Mouse (Mus musculus) right cerebral cortex, postnatal 14 days (tissue): ENCODE results near the gene Ackr1.

Experiments used
- DNase-seq: peaks from one replicate; pipeline ENCODE4 v3.0.0; 2022

Ackr1 gene

DNA sequence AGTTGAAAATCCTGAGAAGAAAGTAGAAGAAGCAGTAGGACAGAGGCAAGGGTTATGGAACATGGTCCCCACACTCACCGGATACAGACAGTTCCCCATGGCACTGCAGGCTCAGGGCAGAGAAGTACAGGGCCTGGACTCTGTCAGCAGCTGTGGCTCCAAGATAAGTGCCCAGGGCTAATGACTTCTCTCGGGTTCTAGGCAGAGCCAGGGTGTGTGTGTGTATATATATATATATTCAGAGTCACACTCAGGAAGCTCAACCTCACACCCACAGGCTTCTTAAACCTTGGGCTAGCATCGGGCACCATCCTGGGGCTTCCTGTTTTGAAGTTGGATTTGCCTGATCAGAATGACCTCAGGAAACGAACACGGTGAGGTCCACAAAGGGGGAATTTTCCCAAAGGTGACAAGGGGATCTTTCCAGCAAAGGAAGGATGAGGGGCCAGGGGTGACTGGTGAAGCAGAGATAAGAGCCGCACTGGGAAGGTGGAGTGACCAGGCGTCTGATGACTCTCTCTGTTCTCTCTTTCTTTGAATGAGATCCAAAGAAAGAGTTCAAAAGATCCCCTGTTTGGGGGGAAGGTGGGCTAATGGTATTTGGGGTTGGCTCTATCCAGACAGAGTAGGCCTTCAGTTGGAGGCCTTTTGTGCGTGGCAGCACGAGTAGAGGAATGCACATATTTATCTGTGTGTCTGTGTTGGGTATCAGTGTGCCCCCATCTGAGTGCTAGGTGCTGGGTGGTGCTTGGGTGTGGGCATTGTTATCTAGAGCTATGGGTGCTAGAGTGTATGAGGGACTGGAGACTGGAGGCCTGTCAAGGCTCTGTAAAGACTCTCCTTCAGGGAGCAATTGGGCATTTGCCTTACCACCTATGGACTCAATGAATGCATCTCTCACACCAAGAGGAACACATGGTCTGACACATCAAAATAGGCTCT is at the start of gene Ackr1:
TSS of gene Ackr1 (minus strand) at position 439 of the 942 bp plus-strand sequence.
- no peak for DNase-seq

DNA sequence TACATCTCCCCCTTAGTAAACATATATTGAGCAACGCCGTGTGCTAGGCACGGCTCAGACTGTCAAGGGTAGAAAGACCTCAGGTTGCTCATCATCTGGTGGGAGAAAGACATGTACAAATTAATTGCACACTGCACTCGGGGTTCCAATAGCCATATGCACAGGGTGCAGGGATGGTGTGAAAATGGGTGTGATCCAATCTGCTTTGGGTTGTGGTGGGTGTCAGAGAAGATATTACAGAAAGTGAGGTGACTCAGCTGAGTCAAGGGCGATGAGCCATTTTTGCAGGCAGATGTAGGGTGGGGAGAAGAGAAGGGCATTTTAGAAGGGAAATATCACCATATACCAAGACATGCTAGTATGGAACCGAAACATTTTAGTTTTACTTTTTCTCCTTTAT is 47.9 kb upstream of the Ackr1 start:
- DNase-seq: no peak

DNA sequence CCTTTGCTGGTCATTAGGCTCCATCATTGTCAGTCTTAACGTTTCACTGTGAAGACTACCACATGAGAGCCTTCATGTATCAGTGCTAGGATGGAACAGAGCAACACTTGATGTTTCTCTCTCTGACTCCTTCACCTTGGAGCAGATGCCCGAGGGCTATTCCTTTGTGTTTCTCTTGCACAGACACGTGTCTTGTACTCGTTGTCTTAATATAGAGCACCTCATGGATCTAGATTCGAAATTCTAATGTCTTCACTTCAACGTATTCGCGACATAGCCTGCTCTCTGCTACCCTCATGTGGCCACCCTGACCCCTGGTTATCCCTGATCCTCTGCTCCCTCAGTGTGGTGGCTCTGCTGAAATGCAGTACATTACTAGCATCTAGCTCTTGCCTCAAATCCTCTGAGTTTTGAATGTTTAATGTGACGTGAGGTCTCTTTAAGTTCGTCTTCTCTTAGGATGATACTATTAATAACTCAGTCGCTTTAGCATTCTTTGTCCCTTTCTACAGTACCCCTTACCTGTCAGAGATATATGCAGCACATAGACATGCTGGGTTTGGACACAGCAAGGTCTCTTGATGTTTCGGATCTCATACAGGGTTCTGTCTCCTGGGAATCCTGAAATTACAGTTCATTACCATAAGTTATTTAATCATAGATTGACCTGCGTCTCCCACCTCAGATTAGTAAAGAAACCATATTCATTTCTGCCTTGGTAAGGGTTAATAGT is 44.0 kb upstream of the Ackr1 start:
- DNase-seq: peak; percentile 84

DNA sequence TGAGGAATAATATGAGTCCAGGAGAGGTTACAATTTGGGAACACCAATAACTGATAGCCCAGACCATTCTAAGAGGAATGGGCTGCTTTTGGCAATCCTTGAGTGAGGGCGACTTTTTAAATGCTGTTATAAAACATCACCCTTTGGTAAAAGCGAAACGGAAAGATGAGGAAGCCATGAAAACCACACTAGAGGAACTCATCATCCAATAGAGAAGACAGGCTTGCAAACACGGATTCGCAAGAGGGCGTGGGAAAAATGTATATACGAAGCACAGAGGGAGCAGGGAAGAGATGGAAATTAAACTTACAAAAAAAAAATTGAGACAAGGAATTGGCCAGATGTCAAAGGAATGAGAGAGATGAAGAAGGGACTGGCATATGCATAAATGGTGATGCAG is 40.5 kb upstream of the Ackr1 start:
- DNase-seq: no peak

DNA sequence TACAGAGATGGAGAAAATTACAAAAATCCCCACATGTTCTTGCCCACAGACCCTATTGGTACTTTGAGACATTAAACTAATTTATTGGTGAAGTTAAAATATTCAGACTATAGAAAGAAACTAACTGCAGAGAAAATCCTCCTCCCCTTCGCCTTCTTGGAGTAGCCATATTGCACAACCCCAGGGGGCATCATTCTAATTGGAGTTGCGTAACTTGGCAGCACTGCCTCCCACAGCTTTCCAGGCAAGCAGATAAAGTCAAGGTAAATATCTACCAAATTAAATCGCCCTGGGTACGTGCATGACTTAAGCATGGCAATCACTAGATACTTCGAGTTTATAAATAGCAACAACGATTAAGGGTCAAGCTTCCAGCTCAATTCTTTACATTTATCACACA is 38.0 kb upstream of the Ackr1 start:
- DNase-seq: no peak

DNA sequence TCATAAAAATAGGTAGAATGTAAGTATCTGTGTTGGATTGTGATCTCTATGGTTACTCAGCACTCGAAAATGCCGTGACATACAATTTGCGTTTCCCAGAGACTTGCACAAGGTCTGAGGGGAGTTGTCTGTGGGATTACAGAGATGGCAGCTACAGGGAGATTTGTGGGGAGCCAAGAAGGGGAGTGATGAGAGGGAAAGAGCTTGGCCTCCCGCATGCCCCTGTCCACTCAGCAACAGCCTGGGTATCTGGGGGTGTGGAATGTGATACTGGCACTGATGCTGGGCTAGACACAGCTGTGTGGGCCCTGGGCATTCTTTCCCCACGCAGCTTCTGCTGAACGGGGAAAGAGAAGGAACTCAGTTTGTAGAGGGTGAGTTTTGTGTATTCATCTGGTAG is 36.9 kb upstream of the Ackr1 start:
- DNase-seq: no peak

DNA sequence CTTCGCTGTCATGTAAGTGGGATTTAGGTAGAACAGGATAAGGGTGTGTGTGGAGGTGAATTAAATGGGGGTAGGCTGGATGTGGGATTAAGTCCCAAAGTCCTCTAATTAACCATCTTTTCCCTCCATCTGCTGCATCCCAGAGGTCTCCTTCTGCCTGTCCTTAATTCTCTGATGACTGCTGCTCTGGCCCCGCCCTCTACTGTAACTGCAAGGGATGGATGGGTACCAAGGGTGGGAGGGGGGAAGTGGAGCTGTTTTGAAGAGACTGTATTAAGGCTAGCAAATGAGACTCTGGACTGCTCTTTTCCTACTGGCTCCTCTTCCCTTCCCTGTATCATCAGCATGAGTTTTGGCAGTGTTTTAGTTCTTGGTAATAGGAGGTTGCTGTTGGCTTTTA is 36.1 kb upstream of the Ackr1 start:
- DNase-seq: no peak

DNA sequence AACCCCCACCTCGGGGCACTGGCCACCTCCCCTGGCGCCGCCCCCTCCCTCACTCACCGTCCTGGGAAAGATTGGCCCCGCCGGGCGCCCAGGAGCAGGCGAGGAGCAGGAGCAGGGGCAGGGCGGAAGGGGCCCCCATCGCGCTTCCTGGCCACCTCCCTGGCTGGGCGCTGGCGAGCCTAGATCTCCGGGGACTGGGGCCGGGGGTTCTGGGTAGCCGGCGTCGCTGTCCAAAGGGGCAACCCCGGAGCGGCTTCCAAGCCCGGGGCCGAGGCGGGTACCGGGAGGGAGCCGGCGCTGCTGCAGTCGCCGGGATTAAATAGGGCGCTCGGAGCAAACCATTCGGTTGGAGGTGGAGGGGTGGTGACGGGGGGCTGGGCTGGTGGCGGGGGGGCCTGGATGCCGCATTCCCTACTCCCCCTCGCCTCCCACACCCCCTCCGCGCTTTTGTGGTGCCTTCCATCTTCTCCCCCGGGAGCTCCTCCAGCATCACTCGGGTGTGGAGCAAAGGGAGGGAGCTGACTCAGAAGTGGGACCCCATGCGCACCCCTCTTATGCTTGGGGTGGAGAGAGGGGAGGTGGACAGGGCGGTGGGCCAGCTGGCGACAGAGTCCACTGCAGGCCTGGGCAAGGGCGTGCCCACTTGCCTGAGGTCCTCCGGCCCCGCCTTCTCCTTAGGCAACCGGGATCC is 34.0 kb upstream of the Ackr1 start, which contains the start of gene Cadm3:
TSS of gene Cadm3 (minus strand) at position 340 of the 691 bp plus-strand sequence.
- DNase-seq: peak; percentile 85

DNA sequence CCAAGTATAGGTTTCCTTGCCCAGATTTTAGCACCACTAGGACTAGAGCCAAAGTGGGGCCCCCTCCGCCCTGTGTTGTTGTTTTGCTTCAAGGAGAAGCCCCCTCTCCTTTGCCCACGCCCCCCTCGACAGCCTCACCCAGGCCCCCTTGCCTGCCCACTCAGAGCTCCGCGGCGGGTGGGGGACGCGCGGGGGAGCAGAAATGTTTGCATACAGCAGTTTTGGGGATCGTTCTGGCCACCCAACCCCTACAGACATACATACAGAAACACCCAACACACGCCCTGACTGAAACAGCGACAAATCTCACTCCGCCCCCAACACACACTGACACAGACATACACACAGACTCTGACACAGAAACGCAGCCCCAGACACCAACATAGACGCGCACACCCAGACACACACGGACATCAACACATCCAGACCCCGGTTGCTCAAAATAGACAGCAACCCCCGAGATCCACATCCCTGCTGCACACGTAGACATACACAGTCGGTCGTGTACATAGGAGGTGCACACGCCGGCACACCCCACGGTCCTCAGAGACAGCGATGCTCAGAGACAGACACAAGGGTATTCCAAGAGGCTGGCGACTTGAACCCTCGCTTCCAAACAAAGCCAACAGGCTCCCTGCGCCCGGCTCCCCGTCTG is 33.3 kb upstream of the Ackr1 start:
- DNase-seq: no peak

DNA sequence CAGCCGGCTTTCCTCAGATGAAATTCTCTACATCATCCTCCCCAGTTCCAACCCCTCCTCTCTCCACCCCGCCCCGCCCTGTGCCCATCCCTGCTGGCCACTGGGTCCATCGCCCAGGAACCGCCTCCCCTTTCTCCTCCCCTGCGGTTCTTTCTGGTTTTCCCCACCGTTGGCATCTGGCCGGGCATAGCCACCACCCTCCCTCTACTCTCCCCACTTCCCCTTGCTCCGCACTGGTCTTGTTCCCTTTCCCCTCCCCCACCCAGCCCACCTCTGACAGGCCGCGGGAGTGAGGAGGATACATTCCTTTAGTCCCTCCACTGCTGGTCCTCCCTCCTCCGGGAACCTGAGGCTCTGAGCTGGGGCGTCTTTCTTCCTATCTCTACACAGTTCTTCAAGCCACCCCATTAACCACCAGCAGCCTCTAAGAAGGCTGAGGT is 32.4 kb upstream of the Ackr1 start:
- DNase-seq: peak; percentile 39

DNA sequence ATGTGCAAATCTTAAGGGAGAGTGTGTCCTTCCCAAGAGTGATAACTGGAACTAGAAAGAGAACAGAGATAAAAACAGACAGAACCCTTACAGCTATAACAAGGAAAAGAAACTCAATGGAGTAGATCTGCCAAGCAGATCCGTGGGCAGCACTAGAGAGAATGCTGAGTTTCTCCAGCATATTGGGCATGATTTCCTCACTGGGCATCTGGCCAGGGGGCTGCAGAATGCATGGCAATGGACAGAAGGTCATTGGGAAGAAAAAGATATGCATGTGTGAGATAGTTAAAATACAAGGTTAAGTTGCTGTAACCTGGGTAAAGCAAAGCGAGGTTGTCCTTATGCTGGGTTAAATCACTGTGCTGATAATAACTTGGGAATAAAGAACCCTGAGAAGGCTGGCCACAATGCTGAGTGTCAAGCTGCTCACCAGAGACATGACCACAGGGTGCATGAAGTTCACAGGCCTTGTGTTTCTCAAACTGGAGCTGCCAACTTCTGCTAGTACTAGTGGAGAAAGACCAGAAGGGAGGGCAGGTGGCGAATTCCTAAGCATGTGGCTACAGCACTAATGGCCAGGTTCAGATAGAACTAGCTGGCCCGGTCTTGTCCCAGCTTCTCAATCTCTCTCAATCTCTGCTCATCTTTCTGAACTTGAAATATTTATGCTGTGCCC is 30.7 kb upstream of the Ackr1 start:
- DNase-seq: peak; percentile 31

DNA sequence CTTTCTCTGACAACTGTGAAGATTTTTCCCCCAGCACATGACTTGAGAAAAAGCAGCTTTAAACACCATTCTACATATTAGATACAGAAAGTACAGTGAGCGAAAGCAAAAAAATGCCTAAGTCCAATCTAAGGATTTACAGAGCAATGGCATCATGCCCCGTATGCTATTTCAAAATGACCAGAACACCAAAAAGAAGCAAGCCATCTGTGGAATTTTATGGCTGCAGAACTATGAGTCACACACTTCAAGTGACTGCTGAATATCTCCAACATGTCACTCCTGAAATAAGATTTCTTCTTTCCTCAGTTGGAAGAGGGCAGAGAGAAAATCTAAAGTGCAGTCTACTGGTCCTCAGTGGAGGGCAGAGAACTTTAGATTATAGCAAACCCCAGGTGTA is 29.9 kb upstream of the Ackr1 start:
- no peak for DNase-seq

DNA sequence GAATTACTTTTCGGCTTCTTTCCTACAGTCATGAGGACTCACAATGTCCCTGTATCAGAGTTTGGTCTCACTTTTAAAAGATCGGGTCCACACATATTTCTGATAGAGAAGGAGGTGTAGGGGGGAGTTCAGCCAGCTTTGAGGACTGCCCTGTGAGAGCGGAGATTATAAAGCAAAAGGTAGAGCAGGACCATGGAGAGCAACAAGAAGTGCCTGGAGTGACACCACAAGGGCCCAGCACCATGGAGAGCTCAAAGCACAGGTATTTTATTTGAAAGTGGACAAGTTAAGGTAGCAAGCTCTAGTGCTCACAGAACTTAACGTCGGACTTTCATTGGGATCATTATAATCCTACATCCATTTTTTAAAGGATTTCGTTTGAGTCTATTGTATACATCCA is 28.1 kb upstream of the Ackr1 start:
- DNase-seq: no peak

DNA sequence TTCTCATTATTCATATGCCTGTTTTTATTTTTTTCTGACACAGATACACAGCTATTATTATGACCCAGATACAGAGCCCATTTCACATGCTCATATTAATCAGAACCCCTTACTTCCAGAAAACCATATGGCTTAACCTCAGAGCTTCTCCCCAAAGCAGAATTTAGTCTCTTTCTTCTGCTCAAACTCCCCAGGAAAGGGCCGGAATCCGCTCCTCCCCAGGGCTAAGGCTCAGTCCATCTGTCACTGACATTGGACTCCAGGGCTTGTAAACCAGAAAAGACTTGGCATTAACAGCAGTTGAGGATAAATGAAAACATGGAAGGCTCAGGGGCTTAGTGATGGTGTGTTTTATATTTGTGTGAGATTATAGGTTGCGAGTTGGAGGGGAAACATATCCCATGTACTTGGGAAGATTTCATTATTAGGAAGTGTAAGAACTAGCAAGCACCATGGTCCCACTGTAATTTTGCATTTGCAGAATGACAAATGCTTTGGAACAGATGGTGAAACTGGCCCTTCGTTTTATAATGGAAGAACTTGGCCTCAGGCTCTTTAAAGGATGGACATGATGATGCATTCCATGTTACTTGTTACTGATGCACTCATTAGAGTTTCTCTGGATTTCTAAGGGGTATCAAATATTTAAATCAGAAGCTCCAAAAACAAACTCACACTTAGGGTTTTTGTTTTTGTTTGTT is 26.2 kb upstream of the Ackr1 start:
- no peak for DNase-seq

DNA sequence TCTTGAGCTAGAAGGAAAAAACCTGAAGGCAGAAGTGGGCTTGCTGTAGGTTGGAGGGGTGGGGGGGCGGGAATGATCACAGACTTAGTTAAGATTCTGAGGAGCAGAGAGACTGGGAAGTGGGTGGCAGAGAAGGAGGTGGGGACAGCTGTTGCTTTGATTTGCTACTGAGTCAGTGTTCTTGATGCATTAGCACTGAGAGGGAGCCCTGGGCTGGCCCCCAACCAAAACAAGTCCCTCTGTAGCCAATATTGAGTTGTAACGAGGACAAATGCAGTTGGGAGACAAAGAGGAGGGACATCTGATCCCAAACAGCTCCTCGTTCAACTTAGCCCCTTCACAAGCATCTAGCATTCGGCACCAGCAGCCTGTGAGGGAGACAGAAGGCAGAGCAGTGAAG is 24.2 kb upstream of the Ackr1 start:
- peak; percentile 33 for DNase-seq

DNA sequence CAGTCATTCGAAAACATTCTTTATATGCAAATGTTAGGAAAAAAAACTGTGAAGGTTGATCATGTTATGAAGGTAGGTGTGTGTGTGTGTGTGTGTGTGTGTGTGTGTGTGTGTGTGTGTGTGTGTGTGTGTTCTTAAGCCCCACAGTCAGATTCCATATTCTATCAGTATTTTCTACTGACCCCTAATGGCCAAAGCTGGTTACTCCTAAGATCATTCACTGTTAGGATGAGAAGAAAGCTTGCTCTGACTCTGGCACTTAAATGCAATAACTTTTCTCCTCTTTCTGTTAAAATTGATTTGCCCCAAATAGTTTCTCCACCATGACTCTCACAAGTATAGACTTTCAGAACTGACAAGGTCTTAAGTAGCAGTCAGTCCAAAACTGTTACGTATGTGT is 23.1 kb upstream of the Ackr1 start:
- no peak for DNase-seq

DNA sequence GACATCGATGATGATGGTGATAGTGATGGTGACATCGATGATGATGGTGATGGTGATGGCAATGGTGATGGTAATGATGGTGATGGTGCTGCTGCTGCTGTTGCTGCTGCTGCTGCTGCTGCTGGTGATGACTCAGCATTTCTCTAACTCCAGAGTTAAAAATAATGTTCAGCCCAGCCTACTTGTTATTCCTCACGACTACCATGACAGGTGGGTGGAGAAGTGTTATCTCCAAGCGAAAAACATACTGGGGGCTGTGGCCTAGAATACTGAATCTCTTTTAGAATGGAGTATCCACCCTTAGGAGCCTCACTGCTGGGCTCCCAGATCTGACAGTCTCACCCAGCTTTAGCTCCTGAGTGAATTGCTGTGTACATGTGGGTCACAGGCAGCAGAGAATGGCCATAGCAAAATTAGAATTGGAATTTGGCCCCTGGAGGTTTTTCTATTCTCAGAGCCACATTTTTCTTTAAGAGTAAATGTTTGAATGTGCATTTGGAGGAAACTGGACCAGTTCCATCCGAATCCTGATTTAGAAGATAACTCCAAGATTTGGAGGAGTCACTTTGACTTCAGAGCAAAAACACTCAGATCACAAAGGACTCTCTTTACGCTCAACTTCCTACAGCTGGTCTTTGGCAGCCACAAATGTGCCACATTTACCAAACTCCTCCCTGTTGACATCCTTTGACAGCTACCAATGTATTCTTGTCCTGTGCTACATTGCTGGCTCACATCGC is 21.7 kb upstream of the Ackr1 start:
- DNase-seq: no peak

DNA sequence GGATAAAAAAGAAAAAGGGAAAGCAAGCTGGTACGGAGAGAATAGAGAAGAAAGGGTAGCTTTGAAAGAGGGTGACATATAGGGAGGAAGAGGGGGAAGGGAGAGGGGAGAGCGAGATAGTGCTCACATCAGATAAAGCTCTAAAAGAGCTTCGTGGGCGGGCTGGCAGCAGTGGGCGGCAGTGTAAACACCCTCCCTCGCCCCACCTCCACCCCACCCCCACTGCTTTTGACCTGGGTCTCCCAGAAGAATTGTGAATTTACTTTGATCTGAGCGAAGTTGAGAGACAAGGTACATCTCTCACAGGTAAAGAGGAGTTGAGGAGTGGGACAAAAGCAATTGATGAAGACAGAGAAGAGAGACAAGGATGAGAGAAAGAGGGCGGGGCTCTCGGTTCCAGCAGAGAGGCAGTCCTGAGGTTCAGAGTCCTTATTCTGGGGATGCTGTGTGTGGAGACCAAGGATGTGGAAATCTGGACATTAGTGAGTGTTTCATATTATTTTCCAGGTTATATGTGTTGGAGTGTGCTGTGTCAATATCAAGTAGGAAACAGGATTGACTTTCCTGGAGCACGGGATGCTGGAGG is 16.9 kb upstream of the Ackr1 start, which contains the start of gene Aim2:
TSS of gene Aim2 (plus strand) at position 508 of the 586 bp plus-strand sequence.
- DNase-seq: no peak

DNA sequence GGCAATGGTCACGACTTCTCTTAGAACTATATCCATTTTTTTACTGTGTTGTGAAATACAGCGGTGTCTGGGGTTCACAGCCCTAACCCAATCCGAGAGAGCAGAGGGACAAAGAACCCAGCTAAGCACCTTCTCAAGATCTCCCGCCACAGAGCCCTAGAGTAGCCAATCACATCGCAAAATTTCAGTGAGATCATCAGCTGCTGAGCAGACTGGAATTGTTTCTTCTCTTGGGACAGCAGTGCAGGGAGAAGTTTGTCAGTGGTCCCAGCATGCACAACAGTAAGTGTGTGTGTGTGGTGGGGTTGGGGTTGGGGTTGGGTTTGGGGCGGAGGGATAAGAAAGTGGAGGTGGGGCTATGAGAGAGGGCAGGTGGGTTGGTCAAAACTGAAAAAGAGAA is 16.4 kb upstream of the Ackr1 start:
- DNase-seq: no peak

DNA sequence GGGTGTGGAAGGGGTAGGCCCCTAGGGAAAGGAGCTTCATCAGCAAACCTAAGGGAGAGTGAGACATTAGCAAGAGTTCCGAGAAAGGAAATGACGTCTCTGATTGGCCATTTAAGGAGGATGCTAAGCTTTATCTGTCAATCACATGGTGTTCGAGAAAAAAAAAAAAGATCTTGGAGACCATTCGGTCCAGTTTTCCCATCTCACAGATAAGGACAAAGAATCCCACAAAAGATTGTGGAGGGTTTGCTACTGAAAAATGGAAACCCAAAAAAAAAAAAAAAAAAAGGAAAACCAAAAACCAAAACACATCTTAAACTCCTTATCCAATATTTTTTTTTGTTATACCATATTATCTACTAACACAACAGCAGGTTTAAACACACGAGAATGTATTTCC is 15.6 kb upstream of the Ackr1 start:
- DNase-seq: no peak
